Mouse (Mus musculus) c-Kit-negative CD71-positive TER-119-positive erythroid progenitor cells, embryonic 14.5 days (primary cell): Measurements from ENCODE around the gene Atp5g1.

Source experiments
- DNase-seq: peaks from one replicate; pipeline ENCODE4 v3.0.0-alpha.2; 2013; ENCODE audit warnings: low read depth, low spot score

The Atp5g1 gene

GRCm38 (mm10) chr11:96073295-96073993, 2.0 kb downstream of the Atp5g1 start:
- DNase-seq, result no peak

GRCm38 (mm10) chr11:96071013-96071412, 4.5 kb downstream of the Atp5g1 start:
- no peak for DNase-seq

- DNase-seq, result no peak
These were observed 5.1 kb downstream of the Atp5g1 start for GRCm38 (mm10) chr11:96070353-96070752.

GRCm38 (mm10) chr11:96068231-96068630, 7.2 kb downstream of the Atp5g1 start:
- no peak for DNase-seq

GRCm38 (mm10) chr11:96065215-96065911, 10.1 kb downstream of the Atp5g1 start, which contains the start of gene Ube2z:
Gene Ube2z (minus strand): TSS chr11:96065388.
- DNase-seq, result peak; percentile 89

GRCm38 (mm10) chr11:96064521-96065214, 10.8 kb downstream of the Atp5g1 start:
- peak; percentile 16 for DNase-seq

- DNase-seq, result no peak
These were observed 17.2 kb downstream of the Atp5g1 start for GRCm38 (mm10) chr11:96058309-96058708.

- DNase-seq, result no peak
These were observed 24.6 kb downstream of the Atp5g1 start for GRCm38 (mm10) chr11:96050854-96051253.

- no peak for DNase-seq
These were observed 25.5 kb downstream of the Atp5g1 start for GRCm38 (mm10) chr11:96049939-96050338.

- no peak for DNase-seq
These were observed 27.7 kb downstream of the Atp5g1 start for GRCm38 (mm10) chr11:96047469-96048373.

- DNase-seq, result no peak
These were observed 28.7 kb downstream of the Atp5g1 start for GRCm38 (mm10) chr11:96046793-96047192.

GRCm38 (mm10) chr11:96046028-96046427, 29.4 kb downstream of the Atp5g1 start:
- no peak for DNase-seq

GRCm38 (mm10) chr11:96044803-96045567, 30.5 kb downstream of the Atp5g1 start:
- DNase-seq, result no peak

GRCm38 (mm10) chr11:96038560-96038959, 36.9 kb downstream of the Atp5g1 start:
- DNase-seq, result no peak

GRCm38 (mm10) chr11:96037499-96037898, 38.0 kb downstream of the Atp5g1 start:
- no peak for DNase-seq

- no peak for DNase-seq
These were observed 40.3 kb downstream of the Atp5g1 start for GRCm38 (mm10) chr11:96035133-96035532.

GRCm38 (mm10) chr11:96034596-96035052, 40.8 kb downstream of the Atp5g1 start, which contains the start of gene Snf8:
Gene Snf8 (plus strand): TSS chr11:96034885.
- DNase-seq, result peak; percentile 84

GRCm38 (mm10) chr11:96034116-96034515, 41.4 kb downstream of the Atp5g1 start:
- no peak for DNase-seq

GRCm38 (mm10) chr11:96033264-96033663, 42.2 kb downstream of the Atp5g1 start:
- DNase-seq, result peak; percentile 26

- no peak for DNase-seq
These were observed 43.8 kb downstream of the Atp5g1 start for GRCm38 (mm10) chr11:96031701-96032100.
